In the genomic region with DNA sequence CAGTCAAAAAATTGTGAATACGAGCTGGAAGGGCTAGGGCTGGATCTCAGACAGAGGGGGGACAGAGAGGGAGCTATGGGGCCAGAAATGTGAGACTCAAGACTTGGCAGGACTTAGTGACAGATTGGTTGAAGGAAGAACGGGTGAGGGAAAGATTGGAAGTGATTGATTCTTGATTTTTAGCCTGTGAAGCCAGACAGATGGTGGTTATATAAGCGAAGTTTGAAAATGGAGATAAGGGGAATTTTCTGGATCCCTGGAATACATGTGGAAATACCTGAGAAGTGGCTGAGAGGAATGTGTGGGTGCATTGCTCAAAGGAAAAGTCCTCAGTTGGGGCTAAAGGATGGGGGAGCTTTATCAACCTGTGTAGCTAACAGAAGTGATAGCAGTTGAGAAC, we compare ENCODE assay signal across 22 mouse cellular contexts. TPM values are rescaled to one million over a fixed set of nuclear protein-coding genes. Genes with fewer than 3 reads are reported as not detected.
DNase-seq lines count a peak whose midpoint lies in the region; ATAC-seq and TF ChIP-seq lines count a peak whose summit lies in the region.
"Had no signal": no experiment of that assay in that cellular context is flagged by ENCODE, and none has a peak within 500 bp of the region (broad histone marks: within the 10 kb centered on the region; RNA-seq: fewer than 3 reads in every experiment).

No protein-coding gene starts in this region.

- WGBS in forebrain, postnatal 0 days: 48% methylated on average over 3 of the region's 3 CpGs
- WGBS in forebrain, embryonic 13.5 days: 69% methylated on average over 3 of the region's 3 CpGs
- 73% methylated on average over 3 of the region's 3 CpGs for WGBS in intestine, postnatal 0 days

- no peak for DNase-seq in forebrain, postnatal 0 days
- DNase-seq in layer of hippocampus, adult 9-11 months: peak; percentile 24
- no peak for DNase-seq in layer of hippocampus, postnatal 14 days (ENCODE audit: low spot score in 2 of 2)
- DNase-seq in brain, embryonic 14.5 days (ENCODE audit: low read depth): peak; percentile 71
- DNase-seq: adrenal gland, adult 2 months; adrenal gland, postnatal 25 days; cerebellum, adult 11 months; cerebellum, adult 8-10 months; cerebellum, postnatal 14 days; gastrocnemius, postnatal 36 days; heart, adult 18-20 months; heart, postnatal 36 days had no signal

- no peaks in the 10 kb centered on the region for H3K4me1 ChIP-seq in forebrain, postnatal 0 days (ENCODE audit: insufficient read depth)
- peaks cover 18% of the 10 kb centered on the region for H3K4me1 ChIP-seq in forebrain, embryonic 13.5 days
- H3K4me1 ChIP-seq in intestine, postnatal 0 days (replicated peaks; ENCODE audit: control insufficient read depth, insufficient read depth, low read length): no peaks in the 10 kb centered on the region
- H3K4me1 ChIP-seq: heart, embryonic 13.5 days had no signal

- no peak for TF ChIP-seq POLR2A in brain, embryonic 14.5 days (IDR thresholded peaks at IDR 0.05; ENCODE audit: borderline replicate concordance, extremely low read depth, insufficient read depth, insufficient read length, poor library complexity, severe bottlenecking)

- no peak overlapping the region for H3K9ac ChIP-seq in forebrain, postnatal 0 days
- no peak overlapping the region for H3K9ac ChIP-seq in forebrain, embryonic 13.5 days
- no peak overlapping the region for H3K9ac ChIP-seq in intestine, postnatal 0 days (ENCODE audit: low read depth, low read length)
- H3K9ac ChIP-seq: embryonic facial prominence, embryonic 12.5 days; heart, embryonic 13.5 days; hindbrain, embryonic 15.5 days had no signal

- TF ChIP-seq CTCF in forebrain, postnatal 0 days (IDR thresholded peaks at IDR 0.05; ENCODE audit: low read depth): no peak
- no peak for TF ChIP-seq CTCF in brain, embryonic 14.5 days (IDR thresholded peaks at IDR 0.05; ENCODE audit: borderline replicate concordance, extremely low read depth, insufficient read depth, insufficient read length)
- TF ChIP-seq CTCF in intestine, postnatal 0 days (IDR thresholded peaks at IDR 0.05; ENCODE audit: low read depth): no peak

- peak; percentile 34; the same call in 1 of the 2 replicates for ATAC-seq in forebrain, postnatal 0 days
- ATAC-seq in forebrain, embryonic 13.5 days: no peak
- ATAC-seq in intestine, postnatal 0 days: no peak
- ATAC-seq: intestine, embryonic 16.5 days had no signal

- no peak overlapping the region for H3K4me2 ChIP-seq in forebrain, postnatal 0 days (ENCODE audit: low read depth)
- H3K4me2 ChIP-seq in forebrain, embryonic 13.5 days: no peak overlapping the region
- no peak overlapping the region for H3K4me2 ChIP-seq in intestine, postnatal 0 days (replicated peaks; ENCODE audit: low read depth)
- H3K4me2 ChIP-seq: embryonic facial prominence, embryonic 12.5 days; heart, embryonic 13.5 days; hindbrain, embryonic 15.5 days had no signal

- H3K4me3 ChIP-seq in forebrain, postnatal 0 days (ENCODE audit: low read depth, low read length): no peak overlapping the region
- no peak overlapping the region for H3K4me3 ChIP-seq in forebrain, embryonic 13.5 days
- no peak overlapping the region for H3K4me3 ChIP-seq in intestine, postnatal 0 days (ENCODE audit: low read depth, low read length)
- H3K4me3 ChIP-seq: embryonic facial prominence, embryonic 12.5 days; heart, embryonic 13.5 days; hindbrain, embryonic 15.5 days had no signal

- H3K36me3 ChIP-seq in forebrain, postnatal 0 days (ENCODE audit: insufficient read depth): no peaks in the 10 kb centered on the region
- no peaks in the 10 kb centered on the region for H3K36me3 ChIP-seq in forebrain, embryonic 13.5 days (ENCODE audit: poor library complexity, severe bottlenecking)
- H3K36me3 ChIP-seq in intestine, postnatal 0 days (ENCODE audit: control insufficient read depth, insufficient read depth): no peaks in the 10 kb centered on the region
- H3K36me3 ChIP-seq: embryonic facial prominence, embryonic 12.5 days; heart, embryonic 13.5 days; hindbrain, embryonic 15.5 days had no signal

- no peaks in the 10 kb centered on the region for H3K27me3 ChIP-seq in forebrain, postnatal 0 days (ENCODE audit: insufficient read depth, low read length)
- H3K27me3 ChIP-seq in forebrain, embryonic 13.5 days: no peaks in the 10 kb centered on the region
- H3K27me3 ChIP-seq in intestine, postnatal 0 days (replicated peaks; ENCODE audit: control insufficient read depth, insufficient read depth, low read length): no peaks in the 10 kb centered on the region
- H3K27me3 ChIP-seq: embryonic facial prominence, embryonic 12.5 days had no signal

- peak overlapping the region; percentile 50; the same call in 1 of the 2 replicates for H3K27ac ChIP-seq in forebrain, postnatal 0 days (ENCODE audit: low read depth, low read length)
- H3K27ac ChIP-seq in forebrain, embryonic 13.5 days: no peak overlapping the region
- no peak overlapping the region for H3K27ac ChIP-seq in intestine, postnatal 0 days (ENCODE audit: low read depth, low read length)
- H3K27ac ChIP-seq: embryonic facial prominence, embryonic 12.5 days; heart, embryonic 13.5 days; hindbrain, embryonic 15.5 days had no signal

- H3K9me3 ChIP-seq in forebrain, postnatal 0 days (ENCODE audit: low read length): no peaks in the 10 kb centered on the region
- no peaks in the 10 kb centered on the region for H3K9me3 ChIP-seq in forebrain, embryonic 13.5 days (replicated peaks)
- no peaks in the 10 kb centered on the region for H3K9me3 ChIP-seq in intestine, postnatal 0 days (ENCODE audit: control insufficient read depth)
- H3K9me3 ChIP-seq: embryonic facial prominence, embryonic 12.5 days; heart, embryonic 13.5 days; hindbrain, embryonic 15.5 days had no signal

RNA-seq across cellular contexts. Expression of gene Itprid1, which starts 28.0 kb away (rescaled TPM):
- total RNA-seq in forebrain, postnatal 0 days (2014; rRNA removed): 0.81 and 1.8 TPM in 2 replicates
- 0.36 and 0.79 TPM in 2 replicates for polyA plus RNA-seq in forebrain, postnatal 0 days (2015; fragmentation: Nextera tagmentation; extraction: Ambion mirVana)
- polyA plus RNA-seq in forebrain, embryonic 13.5 days (2015; fragmentation: Nextera tagmentation; extraction: Ambion mirVana): 0.50 and 0.92 TPM in 2 replicates
- total RNA-seq in layer of hippocampus, postnatal 14 days (2021): 1 to 10 TPM; 1.5 to 1.6 TPM
- polyA plus RNA-seq in brain, embryonic 14.5 days (2012; rRNA removed): 0.26 and 1.2 TPM in 2 replicates
- polyA plus RNA-seq in intestine, postnatal 0 days (2015; fragmentation: Nextera tagmentation; extraction: Ambion mirVana): not detected in 2 replicates
- total RNA-seq: common myeloid progenitor, adult 5-6 weeks; ES-E14; gastrocnemius, adult 8-10 months; gastrocnemius, postnatal 36 days; heart, postnatal 36 days had no signal
- polyA plus RNA-seq: adrenal gland, adult 2 months; heart, embryonic 13.5 days; heart, postnatal 0 days; intestine, embryonic 16.5 days had no signal

Comparison
In these comparisons a context has a peak if more than half of its experiments do, and no peak if none do; other contexts are left out.
1. DNase-seq: peak in layer of hippocampus, adult 9-11 months (single experiment) and brain, embryonic 14.5 days (single experiment); none in forebrain, postnatal 0 days (single experiment) and layer of hippocampus, postnatal 14 days (0 of 2).